Mouse (Mus musculus): ENCODE results near the gene Exosc5. TPM values are rescaled to one million over a fixed set of nuclear protein-coding genes. Genes with fewer than 3 reads are reported as not detected.

The Exosc5 gene
- total and polyA plus RNA-seq, 3 experiments, result 51.4 to 367 (median 71.6) TPM

DNA sequence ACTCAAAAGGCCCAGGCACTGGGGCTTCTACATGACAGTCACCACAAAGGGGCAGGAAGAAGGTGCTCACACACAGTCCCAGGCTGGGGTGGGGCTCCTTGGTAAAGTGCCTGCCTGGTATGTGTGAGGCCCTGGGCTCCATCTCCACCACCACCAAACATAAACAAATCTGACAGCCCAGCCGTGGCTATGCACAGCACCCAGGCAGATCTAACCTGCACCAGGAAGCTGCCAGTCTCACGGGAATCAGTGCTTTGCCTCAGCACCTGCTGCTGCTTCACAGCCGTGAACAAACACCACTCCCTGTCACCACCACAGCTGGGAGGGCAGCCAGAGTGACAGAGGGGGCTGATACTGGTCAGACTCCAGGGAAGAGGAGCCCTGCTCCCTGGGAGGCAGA lies 22.6 kb upstream of the Exosc5 start:
- Histone ChIP-seq H3K4me3 (ENCODE audit: low read depth, low read length) (no peak overlapping the region), H3K27me3 (ENCODE audit: insufficient read depth, low read length) (peaks cover 2% of the 10 kb centered on the region; the same call in 1 of the 2 replicates), H3K4me1 (ENCODE audit: insufficient read depth, low read depth, low read length) (no peaks in the 10 kb centered on the region; the same call in 1 of the 2 replicates), H3K36me3 (replicated peaks) (peaks cover 74% of the 10 kb centered on the region), H3K9me3 (replicated peaks) (no peaks in the 10 kb centered on the region)
- no peak for TF ChIP-seq CTCF (IDR thresholded peaks at IDR 0.05; ENCODE audit: low read depth, low read length)
- ATAC-seq (ENCODE audit: extremely low read depth, insufficient number of reproducible peaks, low FRiP score, poor library complexity, severe bottlenecking), result no peak
- no peak for DNase-seq (ENCODE audit: low spot score)

DNA sequence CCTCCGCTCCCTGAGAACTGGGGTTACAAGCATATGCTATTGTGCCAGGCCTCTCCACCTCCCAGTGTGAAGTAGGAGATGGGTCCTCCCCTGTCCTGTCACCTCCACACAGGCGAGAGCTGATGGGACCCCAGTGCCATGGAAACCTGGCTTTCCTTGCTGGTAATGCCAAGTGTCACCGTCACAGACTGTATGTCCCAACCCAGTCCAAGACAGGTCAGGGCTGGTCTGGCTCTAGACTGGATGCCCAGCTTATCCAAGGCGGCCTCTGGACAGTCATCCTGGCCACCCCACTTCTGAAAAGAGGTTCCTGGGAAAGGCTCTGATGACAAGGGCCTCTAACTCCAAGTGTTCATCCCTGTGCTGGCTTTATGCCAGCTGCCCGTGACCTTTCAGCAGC lies 21.9 kb upstream of the Exosc5 start:
- Histone ChIP-seq H3K36me3 (replicated peaks) (peaks cover 71% of the 10 kb centered on the region), H3K27me3 (ENCODE audit: insufficient read depth, low read length) (peaks cover 2% of the 10 kb centered on the region; the same call in 1 of the 2 replicates), H3K4me1 (ENCODE audit: insufficient read depth, low read depth, low read length) (no peaks in the 10 kb centered on the region; the same call in 1 of the 2 replicates), H3K4me3 (ENCODE audit: low read depth, low read length) (no peak overlapping the region), H3K9me3 (replicated peaks) (no peaks in the 10 kb centered on the region)
- TF ChIP-seq TAL1 (conservative IDR thresholded peaks at IDR 0.05; ENCODE audit: low read depth, low read length), result no peak
- no peak for TF ChIP-seq GATA2 (IDR thresholded peaks at IDR 0.05; ENCODE audit: borderline replicate concordance, low read depth, low read length)
- TF ChIP-seq POLR2AphosphoS5 (IDR thresholded peaks at IDR 0.05; ENCODE audit: insufficient replicate concordance, low read depth, low read length), result no peak
- TF ChIP-seq CTCF (IDR thresholded peaks at IDR 0.05; ENCODE audit: low read depth, low read length), result no peak
- no peak for TF ChIP-seq GATA1 (IDR thresholded peaks at IDR 0.05; ENCODE audit: borderline replicate concordance, low read length)
- ATAC-seq (ENCODE audit: extremely low read depth, insufficient number of reproducible peaks, low FRiP score, poor library complexity, severe bottlenecking) (no peak), DNase-seq (ENCODE audit: low spot score) (no peak)

DNA sequence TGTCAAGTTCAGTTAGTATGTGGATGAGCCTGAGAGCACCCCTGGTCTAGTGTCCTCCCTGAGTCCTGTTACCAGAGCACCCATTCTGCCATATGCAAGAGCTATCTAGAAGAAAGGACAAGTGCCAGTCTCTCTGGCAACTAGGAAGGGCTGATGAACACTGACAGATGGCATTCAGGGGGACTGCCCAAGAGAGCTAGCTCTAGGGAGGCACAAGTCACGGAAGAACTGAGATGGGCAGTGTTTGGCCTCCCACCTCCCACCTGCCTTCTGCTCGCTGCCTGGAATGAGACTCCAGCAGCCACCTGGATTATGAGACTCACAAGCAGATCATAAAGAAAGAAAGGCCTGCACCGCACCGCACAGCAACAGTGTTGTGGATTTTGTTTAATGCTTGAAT lies 19.2 kb upstream of the Exosc5 start:
- no peak for TF ChIP-seq POLR2AphosphoS5 (IDR thresholded peaks at IDR 0.05; ENCODE audit: insufficient replicate concordance, low read depth, low read length)
- no peak for TF ChIP-seq GATA2 (IDR thresholded peaks at IDR 0.05; ENCODE audit: borderline replicate concordance, low read depth, low read length)
- no peak for TF ChIP-seq TAL1 (conservative IDR thresholded peaks at IDR 0.05; ENCODE audit: low read depth, low read length)
- no peak for TF ChIP-seq CTCF (IDR thresholded peaks at IDR 0.05; ENCODE audit: low read depth, low read length)
- no peak for TF ChIP-seq GATA1 (IDR thresholded peaks at IDR 0.05; ENCODE audit: borderline replicate concordance, low read length)
- H3K9me3 ChIP-seq (replicated peaks), result peaks cover 8% of the 10 kb centered on the region
- H3K4me3 ChIP-seq (ENCODE audit: low read depth, low read length), result no peak overlapping the region
- peaks cover 63% of the 10 kb centered on the region for H3K36me3 ChIP-seq (replicated peaks)
- peaks cover 2% of the 10 kb centered on the region; the same call in 1 of the 2 replicates for H3K27me3 ChIP-seq (ENCODE audit: insufficient read depth, low read length)
- no peak for DNase-seq (ENCODE audit: low spot score)
- no peak for ATAC-seq (ENCODE audit: extremely low read depth, insufficient number of reproducible peaks, low FRiP score, poor library complexity, severe bottlenecking)
- H3K4me1 ChIP-seq (ENCODE audit: insufficient read depth, low read depth, low read length), result peaks cover 13% of the 10 kb centered on the region

GRCm38 (mm10) chr7:25644136-25644535 lies 14.8 kb upstream of the Exosc5 start:
- no peak for ATAC-seq (ENCODE audit: extremely low read depth, insufficient number of reproducible peaks, low FRiP score, poor library complexity, severe bottlenecking)
- Histone ChIP-seq H3K4me3 (ENCODE audit: low read depth, low read length) (no peak overlapping the region), H3K9me3 (replicated peaks) (peaks cover 8% of the 10 kb centered on the region), H3K4me1 (ENCODE audit: insufficient read depth, low read depth, low read length) (peaks cover 17% of the 10 kb centered on the region), H3K27me3 (ENCODE audit: insufficient read depth, low read length) (no peaks in the 10 kb centered on the region), H3K36me3 (replicated peaks) (peaks cover 46% of the 10 kb centered on the region)
- no peak for TF ChIP-seq POLR2AphosphoS5 (IDR thresholded peaks at IDR 0.05; ENCODE audit: insufficient replicate concordance, low read depth, low read length)
- TF ChIP-seq TAL1 (conservative IDR thresholded peaks at IDR 0.05; ENCODE audit: low read depth, low read length), result no peak
- TF ChIP-seq GATA1 (IDR thresholded peaks at IDR 0.05; ENCODE audit: borderline replicate concordance, low read length), result no peak
- no peak for TF ChIP-seq CTCF (IDR thresholded peaks at IDR 0.05; ENCODE audit: low read depth, low read length)
- no peak for TF ChIP-seq GATA2 (IDR thresholded peaks at IDR 0.05; ENCODE audit: borderline replicate concordance, low read depth, low read length)
- DNase-seq (ENCODE audit: low spot score), result no peak

DNA sequence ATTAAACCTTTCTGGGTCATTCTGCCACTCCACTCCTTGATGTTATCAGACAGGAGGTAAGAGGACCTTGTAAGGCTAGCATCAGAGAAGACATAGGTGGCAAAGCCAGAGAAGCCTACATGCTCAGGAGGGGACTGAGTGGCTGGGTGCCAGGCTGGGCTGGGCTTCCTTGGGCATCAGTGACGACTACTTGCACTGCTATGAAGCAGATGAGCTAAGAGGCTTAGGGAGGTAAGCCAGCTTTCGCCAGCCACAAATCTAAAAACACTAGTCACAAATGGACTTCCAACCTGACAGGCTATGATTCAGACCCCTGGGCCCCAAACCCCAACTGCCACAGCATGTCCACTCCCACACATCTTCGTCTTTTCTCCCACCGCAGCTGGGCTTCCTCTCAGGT lies 14.3 kb upstream of the Exosc5 start:
- Histone ChIP-seq H3K36me3 (replicated peaks) (peaks cover 45% of the 10 kb centered on the region), H3K4me3 (ENCODE audit: low read depth, low read length) (no peak overlapping the region), H3K27me3 (ENCODE audit: insufficient read depth, low read length) (no peaks in the 10 kb centered on the region), H3K4me1 (ENCODE audit: insufficient read depth, low read depth, low read length) (peaks cover 18% of the 10 kb centered on the region), H3K9me3 (replicated peaks) (peaks cover 8% of the 10 kb centered on the region)
- no peak for DNase-seq (ENCODE audit: low spot score)
- TF ChIP-seq GATA2 (IDR thresholded peaks at IDR 0.05; ENCODE audit: borderline replicate concordance, low read depth, low read length) (no peak), POLR2AphosphoS5 (IDR thresholded peaks at IDR 0.05; ENCODE audit: insufficient replicate concordance, low read depth, low read length) (no peak), CTCF (IDR thresholded peaks at IDR 0.05; ENCODE audit: low read depth, low read length) (no peak), TAL1 (conservative IDR thresholded peaks at IDR 0.05; ENCODE audit: low read depth, low read length) (no peak), GATA1 (IDR thresholded peaks at IDR 0.05; ENCODE audit: borderline replicate concordance, low read length) (no peak)
- ATAC-seq (ENCODE audit: extremely low read depth, insufficient number of reproducible peaks, low FRiP score, poor library complexity, severe bottlenecking), result no peak

DNA sequence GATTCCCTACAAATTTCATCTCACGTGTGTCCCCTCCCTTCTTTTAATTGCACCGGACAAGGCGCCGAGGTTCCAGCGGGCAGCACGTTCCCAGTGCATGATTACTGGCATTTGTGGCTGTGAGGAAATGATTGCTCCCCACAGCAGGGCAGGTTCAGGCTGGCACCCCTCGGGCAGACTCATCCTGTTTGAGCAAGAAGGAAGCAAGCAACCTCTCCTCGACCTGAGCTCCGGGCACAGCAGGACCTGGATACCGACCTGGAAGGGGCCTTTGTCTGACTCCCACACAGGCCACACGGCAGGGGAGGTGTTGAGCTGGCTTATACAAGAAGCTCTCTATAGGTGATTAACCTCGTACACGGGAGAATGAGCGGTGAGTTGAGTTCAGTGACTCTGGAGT lies 13.9 kb upstream of the Exosc5 start:
- Histone ChIP-seq H3K4me1 (ENCODE audit: insufficient read depth, low read depth, low read length) (peaks cover 19% of the 10 kb centered on the region), H3K4me3 (ENCODE audit: low read depth, low read length) (no peak overlapping the region), H3K36me3 (replicated peaks) (peaks cover 41% of the 10 kb centered on the region), H3K9me3 (replicated peaks) (peaks cover 8% of the 10 kb centered on the region), H3K27me3 (ENCODE audit: insufficient read depth, low read length) (no peaks in the 10 kb centered on the region)
- DNase-seq (ENCODE audit: low spot score) (no peak), ATAC-seq (ENCODE audit: extremely low read depth, insufficient number of reproducible peaks, low FRiP score, poor library complexity, severe bottlenecking) (no peak)
- no peak for TF ChIP-seq CTCF (IDR thresholded peaks at IDR 0.05; ENCODE audit: low read depth, low read length)
- TF ChIP-seq POLR2AphosphoS5 (IDR thresholded peaks at IDR 0.05; ENCODE audit: insufficient replicate concordance, low read depth, low read length), result no peak
- TF ChIP-seq TAL1 (conservative IDR thresholded peaks at IDR 0.05; ENCODE audit: low read depth, low read length), result no peak
- no peak for TF ChIP-seq GATA1 (IDR thresholded peaks at IDR 0.05; ENCODE audit: borderline replicate concordance, low read length)
- no peak for TF ChIP-seq GATA2 (IDR thresholded peaks at IDR 0.05; ENCODE audit: borderline replicate concordance, low read depth, low read length)

Measured in G1E (cell line).